Mouse (Mus musculus) left cerebral cortex, postnatal 36 days (tissue): ENCODE data around the gene Fbxl20. TPM values are rescaled to one million over a fixed set of nuclear protein-coding genes. Genes with fewer than 3 reads are reported as not detected.
A peak's percentile ranks its signal among the peaks of the same experiment; 100 is the strongest.
"Not testable (repeated sequence)": the region's sequence is repeated elsewhere in the genome, so short reads cannot be mapped to it uniquely, and the experiment has no call there.

ENCODE experiments used
- DNase-seq, 2 experiments: peaks; one replicate each; pipeline ENCODE4 v3.0.0; 2021 to 2022; ENCODE audit warnings: low spot score in 2 of 2, mixed read lengths in 1 of 2
- intact Hi-C: fragments of 180-260 bp; cut with DNase I; formaldehyde crosslinking; loops from one replicate; pipeline ENCODE4 v1.15.1; 2025
- total RNA-seq, 2 experiments: library from RNA; stranded (reverse); gene quantifications; 2 replicates each; pipeline ENCODE4 v1.2.3; 2021

The Fbxl20 gene
- 10 to 100 TPM; 36.0 to 42.2 TPM for total RNA-seq

DNA sequence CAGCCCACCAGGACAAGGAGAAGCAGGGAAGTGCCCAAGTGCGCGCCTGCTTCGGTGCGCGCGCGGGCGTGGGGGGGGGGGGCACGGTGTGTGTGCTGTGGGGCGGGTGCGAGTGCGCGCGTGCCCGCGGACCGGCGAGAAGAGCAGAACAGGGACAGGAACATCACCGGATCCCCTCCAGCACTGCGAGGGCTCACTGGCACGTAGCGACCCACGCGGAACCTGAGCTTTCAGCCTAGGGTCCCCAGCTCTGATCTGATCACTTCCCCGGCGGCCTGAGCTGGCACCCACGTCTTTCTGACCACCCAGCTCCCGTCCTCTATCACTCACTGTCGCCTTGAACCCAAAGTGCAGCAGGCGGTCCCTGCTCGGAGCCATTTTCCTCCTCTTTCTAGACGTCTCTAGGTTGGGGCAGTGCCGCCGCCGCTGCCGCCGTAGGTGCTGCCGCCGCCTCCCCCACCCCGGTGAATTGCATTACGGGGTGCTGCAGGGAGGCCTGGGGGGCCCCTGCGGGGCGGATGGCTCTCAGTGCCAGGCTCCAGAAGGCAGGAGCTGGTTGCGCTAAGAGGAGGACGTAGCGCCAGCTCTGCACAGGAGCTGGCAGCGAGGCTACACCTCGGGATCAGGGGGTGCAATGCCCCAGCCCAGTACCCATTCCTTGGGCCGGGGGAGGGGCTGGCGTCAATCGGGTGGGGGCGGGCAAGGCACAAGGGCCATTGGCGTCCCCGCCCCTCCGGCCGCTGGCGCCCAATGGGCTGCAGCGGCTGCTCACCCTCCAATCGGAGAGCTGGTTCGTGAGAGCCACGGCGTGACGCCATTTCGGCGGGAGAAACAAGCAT is at the start of gene Fbxl20:
Fbxl20 (minus strand) TSS at position 618 of the 839 bp plus-strand sequence.
- intact Hi-C loops, result loop anchor here (10.0 kb wide), 1 partner anchor 125 kb away; the partner anchor contains the start of genes Cacnb1 and Rpl19
- peak; percentile 89 to 90 for DNase-seq

DNA sequence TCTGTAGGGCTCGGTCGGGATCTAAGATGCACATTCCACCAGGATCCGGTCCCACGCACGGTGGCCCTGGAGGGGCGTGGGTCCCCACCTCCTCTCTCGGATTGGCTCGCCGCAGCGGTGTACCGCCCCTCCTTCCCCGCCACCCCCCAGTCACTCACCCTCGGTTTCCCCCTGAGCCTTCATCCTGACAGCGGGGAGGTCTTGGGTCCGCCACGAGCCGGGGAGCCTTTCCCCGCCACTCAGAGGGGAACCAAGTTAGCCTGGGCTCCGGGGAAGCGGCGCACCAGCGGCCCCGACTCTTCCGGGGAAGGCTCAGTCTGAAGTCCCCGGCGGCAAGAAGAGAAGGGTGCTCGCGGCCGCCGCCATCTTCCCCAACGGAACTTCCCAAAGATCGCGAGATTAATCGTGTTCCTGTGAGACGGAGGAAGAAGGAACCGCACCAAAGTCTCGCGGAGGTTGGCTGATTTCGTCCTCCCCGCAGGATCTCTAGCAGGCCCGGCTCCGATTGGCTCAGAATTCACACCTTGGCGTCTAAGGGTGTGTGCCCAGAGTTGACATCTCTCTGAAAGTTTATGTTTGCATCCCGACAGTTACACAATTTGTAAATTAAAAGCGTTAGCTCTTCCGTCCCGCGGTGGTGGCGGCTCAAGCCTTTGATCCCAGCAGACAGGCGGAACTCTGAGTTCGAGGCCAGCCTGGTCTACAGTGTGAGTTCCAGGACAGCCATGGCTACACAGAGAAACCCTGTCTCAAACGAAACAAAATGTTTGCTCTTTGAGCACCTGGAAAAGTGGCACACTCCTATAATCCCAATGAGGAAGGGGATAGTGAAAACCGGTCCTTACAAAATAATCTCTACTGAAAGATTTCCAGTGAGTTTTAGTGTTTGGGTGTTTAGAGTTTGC is 43.0 kb upstream of the Fbxl20 start, which contains the start of gene Med1:
Med1 (minus strand) TSS at position 393 of the 905 bp plus-strand sequence.
- intact Hi-C loops, result loop anchor here (1.0 kb wide), 1 partner anchor 9 kb away; no protein-coding TSS in a partner anchor
- DNase-seq, result peak; percentile 91

DNA sequence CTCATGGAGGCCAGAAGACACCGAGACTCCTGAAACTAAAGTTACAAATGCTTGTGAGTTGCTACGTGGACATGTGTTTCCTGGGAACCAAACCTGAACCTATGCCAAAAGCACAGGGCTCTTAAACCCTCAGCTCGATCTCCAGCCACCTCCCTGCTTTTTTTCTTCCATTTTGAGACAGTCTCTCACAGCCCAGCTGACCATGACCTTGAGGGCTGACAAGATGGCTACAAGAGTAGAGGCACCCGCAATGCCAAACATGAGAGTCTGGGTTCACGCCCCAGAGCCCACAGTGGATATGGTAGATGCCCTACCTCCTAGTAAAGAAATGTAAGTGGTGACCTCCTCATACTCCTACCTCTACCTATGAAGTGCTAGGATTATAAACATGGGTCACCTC is 40.6 kb upstream of the Fbxl20 start:
- intact Hi-C loops, result no loop called here

DNA sequence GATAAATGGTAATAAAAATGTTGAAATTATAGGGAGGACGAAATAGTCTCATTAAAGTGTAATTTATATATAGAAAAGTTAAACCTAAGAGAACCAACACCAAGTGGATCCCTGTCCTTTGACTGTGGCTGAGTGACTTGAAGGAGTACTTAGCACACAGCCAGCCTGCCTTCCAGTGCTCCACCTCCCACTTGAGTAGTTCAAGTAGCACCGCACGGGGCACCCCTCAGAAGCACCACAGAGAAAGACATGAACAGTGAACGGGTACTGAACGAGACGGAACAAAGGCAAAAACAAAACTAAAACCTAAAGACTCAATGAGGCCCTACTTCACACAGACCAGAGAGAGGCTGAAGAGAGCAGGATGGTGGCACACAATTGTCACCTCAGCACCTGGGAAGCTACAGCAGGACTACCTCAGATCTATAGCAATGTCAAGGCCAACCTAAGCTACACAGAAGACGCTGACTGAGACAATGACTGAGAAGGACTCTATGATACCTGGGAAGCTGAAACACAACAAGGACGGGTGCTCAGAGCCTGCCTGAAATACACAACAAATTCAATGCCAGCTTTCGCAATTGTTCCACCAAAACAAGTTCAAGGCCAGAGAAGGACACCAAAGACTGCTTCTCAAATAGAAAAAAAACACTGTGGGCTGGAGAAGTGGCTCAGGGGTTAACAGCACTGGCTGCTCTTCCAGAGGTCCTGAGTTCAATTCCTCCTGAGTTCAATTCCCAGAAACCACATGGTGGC is 37.6 kb upstream of the Fbxl20 start:
- intact Hi-C loops, result no loop called here
- DNase-seq, result no peak

More for the DNA sequence above, 40.6 kb upstream of the Fbxl20 start:
- DNase-seq, result no peak

DNA sequence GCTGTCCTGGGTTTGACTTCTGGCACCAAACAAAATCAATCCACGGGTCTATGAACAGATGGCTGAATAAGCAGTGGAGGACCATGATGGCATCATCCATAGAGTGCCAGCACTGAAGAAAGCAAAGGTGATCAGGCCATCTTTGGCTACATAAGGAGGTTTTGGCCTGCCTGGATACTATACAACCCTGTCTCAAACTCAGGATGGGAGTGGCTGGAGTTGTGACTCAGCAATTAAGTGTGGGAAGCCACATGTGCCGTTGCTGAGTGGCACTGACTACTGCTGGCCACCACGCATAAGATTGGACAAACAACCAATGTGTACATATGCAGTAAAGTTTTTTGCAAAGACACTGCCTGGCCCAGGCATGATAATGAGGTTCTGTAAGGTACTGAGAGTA is 31.9 kb upstream of the Fbxl20 start:
- intact Hi-C loops, DNase-seq: not testable (repeated sequence)

DNA sequence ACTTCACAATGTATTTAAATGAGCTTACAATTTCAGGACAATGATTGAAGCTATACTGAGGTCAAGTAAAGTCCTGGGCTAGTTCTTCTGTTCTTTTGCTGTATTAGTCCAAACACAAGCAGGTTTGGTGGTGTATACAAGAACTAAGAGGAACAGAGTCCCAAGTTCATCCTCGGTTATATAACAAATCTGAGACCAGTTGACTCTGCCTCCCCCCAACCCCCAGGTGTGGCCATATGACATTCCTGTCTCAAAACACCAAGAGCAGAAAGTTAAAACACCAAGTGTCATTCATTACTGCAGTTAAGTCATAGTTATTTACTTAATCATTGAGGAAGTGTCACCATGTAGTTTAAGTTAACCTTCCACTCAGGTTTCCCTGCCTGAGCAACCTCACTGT is 18.2 kb upstream of the Fbxl20 start:
- intact Hi-C loops, result loop anchor here (5.0 kb wide), 2 partner anchors 54 to 66 kb away; no protein-coding TSS in a partner anchor

DNA sequence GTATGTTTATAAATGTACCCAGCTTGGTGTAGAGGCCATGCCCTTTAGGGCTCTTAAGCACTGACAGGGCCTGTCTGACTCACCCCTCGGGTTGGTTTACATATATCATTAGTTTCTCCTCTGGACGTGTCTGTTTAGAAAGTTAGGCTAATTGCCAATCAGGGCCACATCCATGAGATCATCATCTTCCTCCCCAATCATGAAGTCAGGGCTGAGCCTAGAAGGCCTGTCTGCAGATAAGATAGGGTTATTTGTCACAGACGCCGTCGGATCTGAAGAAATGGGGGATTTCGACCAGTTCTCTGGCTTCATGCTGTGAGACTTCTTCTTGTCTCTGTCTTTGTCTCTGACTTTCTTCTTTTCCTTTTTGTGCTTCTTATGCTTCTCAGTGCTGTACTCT is 4.9 kb upstream of the Fbxl20 start:
- no peak for DNase-seq
- intact Hi-C loops, result no loop called here

More for the DNA sequence above, 18.2 kb upstream of the Fbxl20 start:
- no peak for DNase-seq

DNA sequence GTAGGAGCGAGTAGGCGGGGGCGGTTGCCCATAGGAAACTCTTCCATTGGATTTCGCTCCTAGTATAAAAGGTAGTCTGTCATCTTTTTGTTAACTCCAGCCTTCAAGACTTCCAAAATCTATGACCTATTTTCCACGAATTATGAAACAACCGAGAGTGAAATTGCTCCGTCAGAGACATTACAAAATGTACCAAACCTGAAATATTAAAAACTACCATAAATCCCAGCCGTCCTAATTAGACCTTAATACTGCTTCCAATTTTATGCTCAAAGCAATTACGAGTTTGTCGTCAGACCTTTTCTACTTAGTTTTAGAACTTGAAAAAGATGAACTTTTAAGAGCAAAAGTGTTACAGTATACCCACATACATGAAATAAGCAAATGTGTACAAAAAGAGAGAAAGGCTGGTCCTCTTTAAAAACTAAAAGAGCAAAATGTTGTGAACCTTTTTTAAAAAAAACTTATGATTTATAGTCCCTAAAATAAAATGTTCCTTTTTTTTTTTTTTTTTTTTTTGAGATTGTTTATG is 488 bp upstream of the Fbxl20 start:
- intact Hi-C loops, result no loop called here
- DNase-seq, result no peak

DNA sequence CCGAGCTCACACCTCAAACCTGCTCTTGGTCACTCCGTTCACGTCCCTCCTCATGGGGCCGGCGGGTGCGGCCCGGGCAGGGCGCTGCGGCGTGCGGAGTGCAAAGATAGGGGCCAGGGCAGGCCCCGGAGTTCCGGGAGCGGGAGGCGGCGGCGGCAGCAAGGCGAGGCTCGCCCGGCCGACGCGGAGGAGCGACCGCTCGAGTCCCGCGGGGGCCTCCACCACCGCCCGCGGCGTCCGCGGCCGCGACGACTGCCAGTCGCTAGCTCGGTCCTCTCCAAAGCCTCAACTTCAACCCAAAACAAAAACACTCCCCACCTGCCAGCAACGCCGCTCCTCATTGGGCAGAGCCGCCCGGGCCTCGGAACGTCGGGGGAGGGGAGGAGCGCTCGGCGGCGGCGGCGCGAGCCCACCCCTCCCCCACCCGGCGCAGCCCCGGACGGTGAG is 876 bp downstream of the Fbxl20 start:
- DNase-seq, result peak; percentile 92
- intact Hi-C loops, result loop anchor here (10.0 kb wide), 1 partner anchor 125 kb away; the partner anchor contains the start of genes Cacnb1 and Rpl19

DNA sequence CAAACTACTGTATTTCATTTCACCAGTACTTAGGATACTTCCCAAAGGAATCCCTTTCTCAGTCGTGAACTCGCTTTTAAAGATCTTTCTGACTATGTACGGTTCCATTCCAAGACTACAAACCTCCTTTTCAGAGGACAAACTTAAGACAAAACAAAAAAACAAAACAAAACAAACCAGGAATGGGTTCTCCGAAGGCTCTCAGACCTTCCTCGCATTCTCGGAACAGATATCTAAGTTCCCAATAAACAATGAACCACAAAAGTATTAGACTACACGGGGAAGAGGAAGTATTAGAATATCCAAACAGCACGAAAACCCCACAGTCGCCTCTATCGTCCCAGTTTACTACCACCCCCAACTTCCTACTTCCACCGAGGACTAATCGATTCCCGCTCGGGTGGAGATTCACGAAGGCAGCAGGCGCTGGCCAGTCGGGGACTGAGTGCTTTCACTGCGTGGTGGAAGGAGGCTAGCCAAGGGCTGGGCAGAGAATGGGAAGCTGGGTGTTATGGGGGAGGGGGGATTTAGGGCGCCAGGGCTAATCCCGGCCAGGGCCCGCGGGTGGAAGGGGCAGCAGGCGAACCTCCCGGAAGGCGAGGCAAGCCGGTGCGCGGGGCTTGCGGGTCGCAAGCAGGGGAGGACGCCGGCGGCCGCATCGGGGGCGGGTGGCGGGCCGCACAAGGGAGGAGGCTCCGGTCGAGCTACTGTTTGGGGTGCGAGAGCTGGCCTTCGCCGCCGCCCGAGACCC is 1.5 kb downstream of the Fbxl20 start:
- intact Hi-C loops, result loop anchor here (10.0 kb wide), 1 partner anchor 124 kb away; the partner anchor contains the start of genes Cacnb1 and Rpl19
- DNase-seq, result no peak

DNA sequence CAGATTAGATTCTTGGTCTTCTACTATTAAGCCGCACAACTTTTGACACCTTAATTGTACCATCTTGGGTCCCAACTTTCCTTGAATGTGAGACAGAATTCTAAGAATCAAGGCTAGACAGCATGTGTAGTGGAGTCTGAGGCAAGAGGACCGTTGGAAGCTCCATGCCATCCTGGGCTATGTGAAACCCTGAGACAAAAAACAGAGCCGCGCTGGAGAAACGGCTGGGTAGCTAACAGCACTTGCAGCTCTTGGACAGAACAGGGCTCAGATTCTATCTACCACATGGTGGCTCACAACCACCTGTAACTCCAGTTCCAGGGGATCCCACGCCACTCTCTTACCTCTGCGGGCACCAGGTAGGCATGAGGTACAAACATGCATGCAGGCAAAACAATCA is 4.3 kb downstream of the Fbxl20 start:
- no peak for DNase-seq
- intact Hi-C loops, result loop anchor here (10.0 kb wide), 1 partner anchor 121 kb away; the partner anchor contains the start of genes Cacnb1 and Rpl19

DNA sequence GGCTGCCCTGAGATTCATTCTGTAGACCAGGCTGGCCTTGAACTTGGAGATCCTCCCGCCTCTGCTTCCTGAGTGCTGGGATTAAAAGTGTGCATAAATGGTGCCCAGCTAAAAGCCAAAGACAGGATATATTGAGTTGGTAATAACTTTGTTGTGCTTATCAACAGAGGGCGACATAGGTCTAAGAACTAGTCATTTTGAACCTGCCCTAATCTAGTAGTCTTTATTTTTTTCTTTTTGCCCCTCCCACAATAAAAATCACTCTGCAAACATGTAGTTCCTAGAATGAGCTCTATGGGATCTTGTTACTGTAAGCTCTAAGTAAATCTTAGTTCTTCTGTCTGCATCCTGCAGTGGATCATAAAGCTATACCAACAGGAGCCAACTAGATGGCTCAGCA is 7.7 kb downstream of the Fbxl20 start:
- intact Hi-C loops, result loop anchor here (10.0 kb wide), 1 partner anchor 118 kb away; the partner anchor contains the start of genes Cacnb1 and Rpl19
- no peak for DNase-seq

DNA sequence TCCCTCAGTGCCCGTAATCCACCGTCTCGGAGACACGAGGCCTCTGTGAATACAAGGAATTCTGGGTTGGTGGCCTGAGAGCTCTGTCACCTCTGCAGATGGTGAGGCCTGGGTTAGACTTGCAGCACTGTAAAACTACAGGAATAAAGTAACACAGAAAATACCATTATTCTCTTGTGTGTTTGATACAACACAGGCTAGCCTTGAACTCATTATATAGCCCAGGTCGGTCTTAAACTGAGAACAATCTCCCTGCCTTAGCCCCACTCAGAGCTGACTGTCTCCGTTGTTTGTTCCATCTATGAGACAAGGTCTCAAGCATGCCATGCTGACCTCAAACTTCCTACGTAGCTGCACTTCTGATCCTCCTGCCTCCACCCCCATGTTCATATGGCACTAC is 11.3 kb downstream of the Fbxl20 start:
- intact Hi-C loops, result no loop called here
- DNase-seq, result no peak

DNA sequence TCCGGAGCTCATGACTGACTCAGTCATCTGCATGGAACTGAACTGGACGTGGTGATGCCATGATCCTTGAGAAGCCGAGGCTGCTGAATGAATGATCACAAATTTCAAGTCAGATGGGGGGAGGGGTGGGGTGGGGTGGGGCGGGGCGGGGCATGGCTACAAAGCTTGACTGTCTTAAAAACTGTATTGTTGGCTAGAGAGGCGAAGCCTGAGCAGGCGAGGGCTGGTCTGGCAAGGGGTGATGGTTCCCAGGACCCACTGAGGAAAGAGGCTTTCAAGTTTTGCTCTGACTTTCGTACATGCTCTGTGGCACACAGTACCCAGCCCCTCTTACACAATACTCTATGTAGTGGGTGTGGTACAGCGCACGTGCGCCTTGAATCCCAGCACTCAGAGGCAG is 12.4 kb downstream of the Fbxl20 start:
- intact Hi-C loops, result no loop called here

DNA sequence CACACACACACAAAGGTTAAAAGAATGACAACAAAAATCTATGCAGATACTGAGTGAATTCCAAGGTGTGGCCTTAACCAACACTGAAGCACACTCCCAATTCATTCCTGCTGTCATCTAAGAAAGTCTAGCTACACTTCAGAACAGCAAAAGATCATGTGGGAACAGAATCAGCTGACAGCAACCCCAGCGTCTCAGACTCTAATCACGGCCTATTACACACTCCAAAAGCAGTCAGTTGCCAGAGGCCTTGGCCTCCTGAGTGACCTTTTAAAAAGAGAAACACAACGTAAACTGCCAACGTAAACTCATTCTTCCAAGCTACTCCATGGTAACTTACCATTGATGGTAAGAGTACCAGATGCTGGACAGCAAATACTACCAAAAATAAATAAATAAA is 15.3 kb downstream of the Fbxl20 start:
- intact Hi-C loops, result no loop called here
- no peak for DNase-seq

More for the DNA sequence above, 12.4 kb downstream of the Fbxl20 start:
- DNase-seq, result no peak

DNA sequence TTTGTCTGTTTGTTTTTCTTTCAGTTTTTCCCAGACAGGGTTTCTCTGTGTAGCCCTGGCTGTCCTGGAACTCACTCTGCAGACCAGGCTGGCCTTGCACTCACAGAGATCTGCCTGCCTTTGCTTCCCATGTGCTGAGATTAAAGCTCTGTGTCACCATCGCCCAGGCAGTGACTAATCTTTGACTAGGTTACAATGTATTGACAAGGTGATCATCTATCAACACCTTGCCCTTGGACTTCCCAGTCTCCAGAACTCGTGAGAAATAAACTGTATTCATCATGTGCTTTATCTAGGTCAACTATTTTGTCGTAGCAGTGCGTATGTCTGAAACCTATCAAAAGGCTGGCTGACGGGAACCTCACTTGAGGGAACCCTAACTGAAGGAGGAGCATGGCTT is 26.8 kb downstream of the Fbxl20 start:
- DNase-seq, result no peak
- intact Hi-C loops, result no loop called here

DNA sequence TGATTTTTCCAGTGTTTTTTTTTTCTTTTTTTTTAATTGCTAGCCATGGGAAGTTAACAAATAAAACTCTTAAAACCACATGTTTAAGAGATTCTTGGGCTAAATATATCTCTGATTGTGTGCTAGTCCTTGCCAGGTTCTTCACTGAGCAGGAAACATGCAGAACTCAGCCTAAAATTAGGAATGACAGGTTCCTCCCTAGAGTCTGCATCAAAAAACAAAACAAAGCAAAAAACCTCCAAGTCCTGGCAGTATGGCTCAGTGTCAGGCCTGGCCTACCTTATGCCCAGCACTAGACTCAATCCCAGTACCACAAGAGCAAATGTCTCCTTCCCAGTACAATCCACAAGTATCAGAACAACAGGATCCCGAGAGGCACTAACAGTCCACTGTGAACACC is 35.8 kb downstream of the Fbxl20 start:
- intact Hi-C loops, result no loop called here
- DNase-seq, result no peak

DNA sequence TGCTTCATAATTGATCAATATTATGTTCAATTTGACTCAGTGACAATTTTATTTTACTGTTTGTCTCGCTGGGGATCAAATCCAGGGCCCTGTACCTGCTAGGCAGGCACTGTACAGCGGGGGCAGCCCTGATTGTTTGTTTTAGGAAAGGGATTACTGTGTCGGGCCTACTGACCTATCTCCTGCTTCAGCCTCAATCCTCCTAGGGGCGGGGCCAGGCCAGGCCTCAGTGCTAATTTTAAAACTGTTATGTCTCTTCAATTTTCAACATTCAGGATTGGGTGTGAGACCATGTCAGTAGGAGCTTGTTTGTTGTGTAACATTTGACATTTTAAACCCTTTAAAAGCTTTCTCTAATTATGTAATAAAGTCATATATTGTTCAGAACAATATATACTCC is 36.7 kb downstream of the Fbxl20 start:
- no peak for DNase-seq
- intact Hi-C loops, result no loop called here
